Mouse (Mus musculus) embryonic fibroblast, embryonic 13.5 days (primary cell): ENCODE data around the gene Trnp1.

Experiments
- CTCF ChIP-seq: IDR thresholded peaks from 2 replicates; pipeline ENCODE4 v1.5.1; 2011; ENCODE audit warnings: mild to moderate bottlenecking, control low read depth, low read length, moderate library complexity, borderline replicate concordance; ENCODE audit not compliant: insufficient read depth
- POLR2A ChIP-seq: IDR thresholded peaks from 2 replicates; pipeline ENCODE4 v1.6.1; 2011; ENCODE audit warnings: low read depth, mild to moderate bottlenecking, control low read depth, low read length, moderate library complexity

DNA sequence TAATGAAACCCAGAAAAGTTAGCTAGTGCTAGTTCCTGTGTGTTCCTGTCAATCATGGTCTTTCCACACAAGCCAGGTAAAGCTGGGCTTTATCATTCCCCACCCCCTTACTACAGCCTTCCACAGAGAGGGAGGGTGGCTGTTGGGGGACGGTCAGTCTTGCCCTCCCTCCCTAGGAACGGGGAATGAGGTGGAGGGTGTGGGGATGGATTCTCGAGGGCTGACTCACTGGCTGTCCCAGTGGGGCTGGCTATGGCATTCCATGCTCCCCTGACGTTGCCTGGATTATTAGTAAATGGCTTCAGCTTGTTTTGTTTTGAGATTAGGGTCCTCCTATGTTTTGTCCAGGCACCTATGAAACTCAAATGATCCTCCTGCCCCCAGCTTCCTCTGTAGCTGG lies 16.9 kb downstream of the Trnp1 start:
- no peak for TF ChIP-seq POLR2A
- TF ChIP-seq CTCF: no peak
